Mouse (Mus musculus) testis, adult 10 weeks (tissue): ENCODE measurements around the gene Rps21. TPM values are rescaled to one million over a fixed set of nuclear protein-coding genes. Genes with fewer than 3 reads are reported as not detected.

Source experiments
- polyA plus RNA-seq: library from polyadenylated mRNA; stranded (reverse); fragments of 350-450 nt; fragmentation: Illumina TruSeq; extraction: RNeasy Lipid Tissue Mini Kit (QIAGEN cat#74804); gene quantifications from one replicate; pipeline ENCODE4 v1.2.3, GENCODE M21; 2014; ENCODE audit warnings: low read depth, low replicate concordance

The Rps21 gene
- 56.7 TPM for polyA plus RNA-seq

DNA sequence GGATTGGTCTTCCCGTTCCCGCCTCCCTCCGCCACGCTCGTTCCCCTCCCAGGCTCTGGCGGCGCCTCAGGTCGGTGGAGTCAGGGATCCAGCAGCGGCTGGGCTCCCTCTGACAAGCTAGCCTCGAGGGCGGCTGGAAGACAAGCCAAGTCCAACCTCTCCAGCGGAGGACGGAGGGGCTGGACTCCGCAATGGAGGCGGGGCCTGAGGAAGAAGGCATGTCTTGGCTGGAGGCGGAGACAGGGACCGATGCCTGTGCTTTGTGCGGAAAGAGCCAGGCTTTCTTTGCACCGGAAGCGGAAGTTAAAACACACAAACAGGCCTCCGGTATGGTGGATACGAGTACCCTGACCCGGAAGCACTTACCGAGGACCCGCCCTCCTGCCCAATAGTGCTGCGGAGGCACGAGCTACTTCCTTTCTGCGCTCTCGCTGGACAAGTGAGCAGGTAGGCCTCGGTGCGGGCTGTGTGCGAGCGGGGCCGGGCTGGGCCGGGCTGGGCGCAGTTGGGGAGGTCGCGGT lies at the start of gene Rps21:
Gene Rps21 (plus strand): TSS at position 377 of the 521 bp plus-strand sequence.

GRCm38 (mm10) chr2:180225762-180226378 lies 31.3 kb upstream of the Rps21 start, which contains the start of gene Lama5:
Gene Lama5, minus strand, starts transcription at chr2:180225859.

DNA sequence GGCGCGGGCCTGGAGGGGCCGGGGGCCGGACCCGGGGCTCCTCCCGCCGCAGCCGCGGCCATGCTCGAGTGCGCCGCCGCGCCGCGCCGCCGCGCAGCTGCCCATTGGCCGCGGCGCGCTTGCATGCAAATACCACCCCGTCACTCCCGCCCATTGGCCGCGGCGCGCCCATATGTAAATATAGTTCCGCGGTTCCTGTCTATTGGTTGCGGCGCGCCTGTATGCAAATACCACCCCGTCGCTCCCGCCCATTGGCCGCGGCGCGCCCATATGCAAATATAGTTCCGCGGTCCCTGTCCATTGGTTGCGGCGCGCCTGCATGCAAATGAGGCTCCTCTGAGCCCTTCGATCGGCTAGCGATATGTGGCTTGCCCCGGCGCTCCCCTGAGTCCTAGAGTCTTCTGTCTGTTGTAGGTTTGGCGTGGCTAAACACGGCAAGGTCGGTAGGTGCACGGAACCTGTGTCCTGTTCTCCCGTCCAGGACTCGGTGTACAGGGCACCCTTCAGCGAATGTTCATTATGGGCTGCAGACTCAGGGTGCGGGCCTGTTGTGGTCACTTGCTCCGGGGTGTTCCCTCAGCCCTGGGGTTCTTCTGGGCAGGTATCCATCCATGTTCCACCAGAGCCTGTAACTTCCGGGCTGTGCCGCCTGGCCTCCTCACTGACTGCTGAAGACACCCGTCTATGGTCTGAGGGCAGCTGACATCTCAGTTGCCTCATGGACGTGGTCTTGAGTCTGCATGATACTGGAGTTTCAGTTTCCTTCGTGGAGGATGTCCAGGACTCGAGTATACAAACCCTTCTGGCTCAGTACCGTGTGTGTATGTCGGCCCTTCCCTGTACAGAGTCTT lies 16.4 kb downstream of the Rps21 start, which contains the start of gene Cables2:
Gene Cables2 (minus strand): TSS at position 103 of the 851 bp plus-strand sequence.

DNA sequence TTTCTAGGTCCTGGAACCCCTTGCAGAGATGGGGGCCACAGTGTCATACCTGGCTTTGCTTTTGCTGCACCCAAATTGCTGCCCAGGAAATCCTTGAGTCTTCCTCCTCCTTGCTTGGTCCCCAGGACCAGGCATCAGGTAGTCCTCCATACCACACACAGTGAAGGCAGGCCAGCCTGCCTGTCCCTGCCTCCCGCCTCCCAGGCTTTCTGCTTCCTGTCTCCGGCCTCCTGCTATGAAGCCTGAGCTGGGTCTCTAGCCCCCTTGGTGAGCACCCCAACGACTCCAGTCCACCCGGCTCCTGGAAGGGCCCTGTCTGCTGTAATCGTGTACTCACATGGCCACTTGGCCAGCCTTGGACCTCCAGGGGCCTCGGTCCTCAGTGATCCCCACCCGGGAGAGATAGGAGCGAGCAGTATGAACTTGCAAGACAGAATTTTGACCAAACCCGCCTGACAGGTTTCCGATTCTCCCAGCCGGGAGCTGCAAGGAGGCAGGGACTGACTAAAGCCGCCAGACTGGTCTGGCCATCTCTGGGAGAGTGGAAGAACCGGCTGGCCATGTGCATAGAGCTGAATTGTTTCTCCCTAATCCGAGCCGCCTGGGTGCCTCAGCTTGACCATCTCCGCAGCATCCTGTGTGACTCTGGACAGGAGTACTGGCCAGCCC lies 32.4 kb downstream of the Rps21 start, which contains the start of gene Rbbp8nl:
Gene Rbbp8nl (minus strand): TSS at position 440 of the 669 bp plus-strand sequence.

Other genes with a start within 250 kb of the Rps21 start
- 42.6 TPM for gene Lsm14b, start 232.4 kb upstream of the Rps21 start, polyA plus RNA-seq
- 21.7 TPM for gene Psma7, start 214.9 kb upstream of the Rps21 start, polyA plus RNA-seq
- gene Ss18l1, start 214.9 kb upstream of the Rps21 start, polyA plus RNA-seq = 3.4 TPM
- 1.1 TPM for gene Mtg2, start 186.8 kb upstream of the Rps21 start, polyA plus RNA-seq
- gene Hrh3, start 152.9 kb upstream of the Rps21 start, polyA plus RNA-seq = not detected
- gene Osbpl2, start 138.1 kb upstream of the Rps21 start, polyA plus RNA-seq = 29.3 TPM
- 20.2 TPM for gene Adrm1, start 85.9 kb upstream of the Rps21 start, polyA plus RNA-seq
- 0.35 TPM for gene Lama5, start 31.5 kb upstream of the Rps21 start, polyA plus RNA-seq
- 10.9 TPM for gene Cables2, start 16.1 kb downstream of the Rps21 start, polyA plus RNA-seq
- gene Rbbp8nl, start 32.5 kb downstream of the Rps21 start, polyA plus RNA-seq = not detected
- gene Gata5, start 77.3 kb downstream of the Rps21 start, polyA plus RNA-seq = 0.06 TPM
- gene Slco4a1, start 198.9 kb downstream of the Rps21 start, polyA plus RNA-seq = not detected
- 0.11 TPM for gene Ntsr1, start 242.6 kb downstream of the Rps21 start, polyA plus RNA-seq